Mouse (Mus musculus): ENCODE measurements at regions not wholly inside any gene's neighbourhood (a gene's known extent, or its start where the extent isn't known, plus 50 kb on each side); places are given as distances from the start of the nearest gene placed in this dataset.
A peak's percentile ranks its signal among the peaks of the same experiment; 100 is the strongest.

- ATAC-seq (replicated peaks; ENCODE audit: low read depth, poor library complexity, severe bottlenecking) = no peak
These were observed 72.6 kb downstream of the Icos start for GRCm38 (mm10) chr1:61050346-61050745.

GRCm38 (mm10) chr1:61053676-61054075 lies 75.9 kb downstream of the Icos start:
- no peak for ATAC-seq (replicated peaks; ENCODE audit: low read depth, poor library complexity, severe bottlenecking)

DNA sequence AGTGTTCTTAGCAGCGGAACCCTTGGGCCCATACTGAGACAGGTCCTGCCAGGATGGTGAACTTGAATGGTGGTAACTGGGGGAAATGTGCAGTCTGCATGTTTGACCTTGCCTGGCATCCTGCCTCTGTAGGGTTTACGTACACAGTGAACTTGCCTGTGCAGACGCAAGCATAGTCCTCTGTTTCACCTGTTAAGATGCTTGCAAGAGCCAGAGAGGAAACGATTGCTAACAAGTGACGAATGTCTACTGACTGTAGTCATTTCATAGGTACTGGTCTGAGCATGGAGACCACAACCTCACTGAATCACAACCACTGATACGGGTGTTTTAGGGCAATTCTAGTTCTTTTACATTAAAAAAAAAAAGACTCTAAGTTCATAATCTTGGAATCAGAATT lies 76.7 kb downstream of the Icos start:
- ATAC-seq (replicated peaks; ENCODE audit: low read depth, poor library complexity, severe bottlenecking) = no peak

DNA sequence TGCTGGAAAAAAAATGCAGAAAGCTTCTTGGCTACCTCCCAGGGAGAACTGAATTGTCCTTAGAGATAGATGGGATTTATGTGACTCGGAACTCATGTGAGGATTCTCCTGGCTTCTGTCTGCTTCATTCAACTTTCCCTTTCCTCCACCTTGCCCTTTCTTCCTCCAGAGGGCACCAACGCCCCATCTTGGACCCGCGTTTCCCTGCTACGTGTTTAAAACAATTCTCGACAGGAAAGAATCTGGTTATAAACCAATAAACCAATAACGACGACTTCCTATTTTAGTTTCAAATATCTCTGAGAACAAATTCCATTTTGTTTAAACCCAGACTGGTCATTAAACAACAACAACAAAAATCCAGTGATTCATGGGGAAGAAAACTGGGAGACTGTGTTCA lies 77.4 kb downstream of the Icos start:
- ATAC-seq (replicated peaks; ENCODE audit: low read depth, poor library complexity, severe bottlenecking) = 0 out of 2 replicates have a peak, but pooled peaks have one; percentile 39

DNA sequence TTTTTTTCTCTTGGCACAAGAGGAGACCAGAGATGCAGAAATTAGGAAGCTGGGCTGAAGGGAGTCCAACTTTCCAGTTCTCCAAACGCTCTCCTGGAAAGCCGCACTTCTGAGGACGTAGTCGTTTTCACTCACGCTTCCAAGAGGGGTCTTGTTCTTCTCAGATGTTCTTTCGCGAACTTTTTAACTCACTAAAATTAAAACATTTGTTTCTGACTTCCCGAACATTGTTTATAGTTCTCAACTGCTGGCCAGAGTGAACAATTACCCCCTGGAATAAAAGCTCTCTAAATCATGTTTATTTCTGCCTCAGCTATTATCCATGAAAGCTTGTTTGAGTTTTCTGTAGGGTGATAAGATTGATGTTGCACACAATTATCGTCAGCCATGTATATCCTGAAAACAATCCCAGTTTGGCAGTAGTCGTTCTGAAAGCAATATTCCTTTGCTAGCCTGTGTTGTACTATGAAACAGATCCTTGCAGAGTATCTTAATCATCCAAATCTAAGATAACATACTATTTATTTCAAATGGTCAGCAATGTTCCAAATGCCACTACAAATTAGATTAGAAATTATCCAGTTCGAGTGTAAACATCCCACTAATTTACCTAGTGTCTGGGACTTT lies 82.3 kb downstream of the Icos start:
- no peak for ATAC-seq (replicated peaks; ENCODE audit: low read depth, poor library complexity, severe bottlenecking)

- no peak for ATAC-seq (replicated peaks; ENCODE audit: low read depth, poor library complexity, severe bottlenecking)
These were observed 84.2 kb downstream of the Icos start for GRCm38 (mm10) chr1:61061892-61062460.

GRCm38 (mm10) chr1:61068112-61068511 lies 90.4 kb downstream of the Icos start:
- no peak for ATAC-seq (replicated peaks; ENCODE audit: low read depth, poor library complexity, severe bottlenecking)

GRCm38 (mm10) chr1:61074127-61074526 lies 96.4 kb downstream of the Icos start:
- ATAC-seq (replicated peaks; ENCODE audit: low read depth, poor library complexity, severe bottlenecking) = no peak

DNA sequence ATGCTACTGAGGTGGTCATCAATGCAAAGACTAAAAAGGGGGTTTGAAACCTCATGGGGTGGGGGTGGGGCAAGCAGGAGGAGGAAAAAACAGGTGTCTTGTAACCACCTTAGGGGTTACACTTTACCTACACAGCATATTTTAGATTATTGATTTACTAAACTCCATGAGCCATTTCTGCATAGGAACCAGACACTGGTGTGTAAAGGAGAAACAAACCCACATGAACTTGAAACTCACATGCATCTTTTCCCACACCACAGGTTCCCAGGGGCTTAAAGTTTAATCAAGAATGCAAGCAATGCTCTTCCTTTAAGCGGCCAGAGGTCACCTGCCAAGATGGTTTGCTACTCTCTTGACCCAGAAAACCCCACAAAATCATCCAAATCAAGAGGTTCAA lies 97.6 kb downstream of the Icos start:
- ATAC-seq (replicated peaks; ENCODE audit: low read depth, poor library complexity, severe bottlenecking) = no peak

DNA sequence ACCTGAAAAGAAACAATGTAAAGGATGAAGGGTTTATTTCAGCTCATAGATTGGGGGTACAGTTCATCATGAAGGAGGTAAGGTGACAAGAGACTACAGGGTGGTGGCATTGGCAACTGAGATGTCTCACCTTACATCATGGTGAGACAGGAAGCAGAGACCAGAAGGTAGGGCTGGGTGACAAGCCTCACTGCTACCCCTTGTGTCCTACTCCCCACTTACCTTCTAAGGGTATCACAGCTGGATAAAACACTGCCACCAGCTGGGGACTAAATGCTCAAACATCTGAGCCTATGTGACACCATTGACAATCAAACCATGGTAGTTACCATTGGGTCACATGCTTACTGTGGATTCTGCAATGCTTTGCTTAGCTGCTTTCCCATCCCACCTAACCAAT lies 107.0 kb downstream of the Icos start:
- ATAC-seq (replicated peaks; ENCODE audit: low read depth, poor library complexity, severe bottlenecking) = no peak

GRCm38 (mm10) chr1:61086811-61087210 lies 109.1 kb downstream of the Icos start:
- no peak for ATAC-seq (replicated peaks; ENCODE audit: low read depth, poor library complexity, severe bottlenecking)

- ATAC-seq (replicated peaks; ENCODE audit: low read depth, poor library complexity, severe bottlenecking) = no peak
These were observed 113.1 kb downstream of the Icos start for GRCm38 (mm10) chr1:61090801-61091200.

GRCm38 (mm10) chr1:61095481-61096165 lies 117.9 kb downstream of the Icos start:
- ATAC-seq (replicated peaks; ENCODE audit: low read depth, poor library complexity, severe bottlenecking) = no peak

DNA sequence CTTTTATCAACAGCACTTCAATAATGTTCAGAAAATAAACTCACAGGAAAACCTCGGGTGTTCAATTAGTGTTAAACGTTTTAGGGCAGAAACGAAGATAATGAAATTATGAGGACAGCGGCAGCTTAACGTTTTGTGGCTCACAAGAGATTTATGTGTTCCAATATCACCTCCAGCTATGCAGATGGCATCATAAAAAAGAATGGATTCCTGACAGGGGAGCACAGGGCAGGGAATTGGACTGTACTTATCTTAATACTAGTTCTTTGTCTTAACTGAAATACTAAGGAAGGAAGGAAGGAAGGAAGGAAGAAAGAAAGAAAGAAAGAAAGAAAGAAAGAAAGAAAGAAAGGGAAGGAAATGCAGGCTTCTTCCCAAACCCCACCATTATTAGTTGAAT lies 121.6 kb downstream of the Icos start:
- ATAC-seq (replicated peaks; ENCODE audit: low read depth, poor library complexity, severe bottlenecking) = no peak

DNA sequence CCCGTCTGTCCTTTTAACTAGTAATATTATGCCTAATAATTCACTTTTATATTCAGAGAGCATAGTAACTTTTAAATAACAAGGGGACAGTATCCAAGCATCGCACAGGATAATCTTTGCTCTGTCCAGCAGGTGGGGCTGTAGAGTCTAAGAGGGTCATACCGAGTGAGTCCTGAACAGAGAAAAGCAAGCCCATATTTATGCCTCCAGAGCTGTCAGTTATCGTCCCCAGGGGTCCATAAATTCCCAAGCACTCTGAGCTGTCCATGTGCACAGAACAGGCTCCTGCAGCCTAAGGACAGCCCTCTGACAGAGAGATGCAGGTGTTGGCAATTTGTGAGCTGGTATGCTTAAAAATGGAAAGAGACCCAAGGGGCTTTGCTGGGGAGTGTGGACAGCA lies 124.0 kb downstream of the Icos start:
- ATAC-seq (replicated peaks; ENCODE audit: low read depth, poor library complexity, severe bottlenecking) = peak; percentile 78; the same call in 1 of the 2 replicates

GRCm38 (mm10) chr1:61102346-61102745 lies 124.6 kb downstream of the Icos start:
- no peak for ATAC-seq (replicated peaks; ENCODE audit: low read depth, poor library complexity, severe bottlenecking)

DNA sequence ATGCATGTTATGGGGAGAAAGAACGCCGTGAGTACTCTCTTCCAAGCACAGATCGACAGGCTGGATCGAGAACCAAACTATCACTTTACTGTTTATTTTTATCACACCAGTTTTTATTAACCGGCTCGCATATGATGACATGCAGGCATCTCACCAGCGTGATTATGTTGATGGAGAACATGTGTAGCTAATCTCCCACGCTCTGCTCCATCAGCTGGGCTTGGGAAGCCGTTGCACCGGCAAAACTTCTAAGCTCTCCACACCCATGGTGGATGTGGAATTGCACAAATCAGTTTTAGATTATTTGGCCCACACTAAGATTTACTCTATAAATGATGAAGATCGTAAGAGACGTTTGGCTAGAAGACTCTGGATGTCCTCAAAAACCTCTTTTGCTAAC lies 125.9 kb downstream of the Icos start:
- no peak for ATAC-seq (replicated peaks; ENCODE audit: low read depth, poor library complexity, severe bottlenecking)

GRCm38 (mm10) chr1:61111731-61112309 lies 134.1 kb downstream of the Icos start:
- no peak for ATAC-seq (replicated peaks; ENCODE audit: low read depth, poor library complexity, severe bottlenecking)

GRCm38 (mm10) chr1:61117535-61117934 lies 139.8 kb downstream of the Icos start:
- ATAC-seq (replicated peaks; ENCODE audit: low read depth, poor library complexity, severe bottlenecking) = no peak

- ATAC-seq (replicated peaks; ENCODE audit: low read depth, poor library complexity, severe bottlenecking) = no peak
These were observed 140.3 kb downstream of the Icos start for GRCm38 (mm10) chr1:61118071-61118470.

DNA sequence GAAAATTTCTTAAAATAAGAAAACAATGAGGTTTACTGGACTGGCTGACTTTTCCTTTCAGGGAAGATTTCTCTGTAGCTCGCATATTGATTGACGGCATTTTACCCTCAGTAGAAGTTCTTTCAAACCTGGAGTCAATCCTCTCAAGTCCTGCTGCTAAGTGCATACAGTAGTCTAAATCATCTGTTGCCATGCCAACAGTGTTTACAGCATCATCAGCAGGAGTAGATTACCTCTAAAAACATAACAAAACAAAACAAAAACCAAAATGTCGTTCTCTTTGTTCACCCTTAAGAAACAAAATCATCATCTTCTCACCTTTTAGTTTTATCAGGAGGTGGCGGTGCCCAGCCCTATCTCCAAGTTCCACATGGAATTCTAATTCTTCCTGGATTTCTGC lies 143.8 kb downstream of the Icos start:
- no peak for ATAC-seq (replicated peaks; ENCODE audit: low read depth, poor library complexity, severe bottlenecking)

All from common myeloid progenitor, adult 5-6 weeks (primary cell).